Mouse (Mus musculus) brain, embryonic 14.5 days (tissue): ENCODE measurements around the gene Fjx1.

ENCODE experiments used
- CTCF ChIP-seq: fragments of 200-500 bp; IDR thresholded peaks from 2 replicates; pipeline ENCODE4 v1.5.1; 2012; ENCODE audit warnings: inconsistent platforms, mild to moderate bottlenecking, moderate library complexity, borderline replicate concordance; ENCODE audit not compliant: insufficient read depth, insufficient read length; ENCODE audit errors: extremely low read depth
- POLR2A ChIP-seq: fragments of 200-500 bp; IDR thresholded peaks from 2 replicates; pipeline ENCODE4 v1.6.1; 2012; ENCODE audit warnings: mild to moderate bottlenecking, inconsistent platforms, borderline replicate concordance; ENCODE audit not compliant: poor library complexity, insufficient read depth, insufficient read length, severe bottlenecking; ENCODE audit errors: extremely low read depth

GRCm38 (mm10) chr2:102407363-102408184 is 44.7 kb downstream of the Fjx1 start, which contains the start of gene Trim44:
- no peak for TF ChIP-seq CTCF
- no peak for TF ChIP-seq POLR2A
